Mouse (Mus musculus) brain, adult 2 months (tissue): Measurements from ENCODE around the gene Upf1.
A peak's percentile ranks its signal among the peaks of the same experiment; 100 is the strongest.

ENCODE experiments used
- DNase-seq: peaks from one replicate; pipeline ENCODE4 v3.0.0; 2011; ENCODE audit warnings: low read depth, low spot score

The Upf1 gene

GRCm38 (mm10) chr8:70353194-70353817, at the start of gene Upf1:
TSS of gene Upf1 (minus strand) at chr8:70353278.
- peak; percentile 99 for DNase-seq

GRCm38 (mm10) chr8:70397611-70398563, 44.8 kb upstream of the Upf1 start:
- peak; percentile 97 for DNase-seq

- no peak for DNase-seq
These were observed 43.1 kb upstream of the Upf1 start for GRCm38 (mm10) chr8:70396184-70396583.

- DNase-seq = peak; percentile 97
These were observed 42.6 kb upstream of the Upf1 start for GRCm38 (mm10) chr8:70395649-70396048.

- DNase-seq = no peak
These were observed 41.4 kb upstream of the Upf1 start for GRCm38 (mm10) chr8:70394269-70394998.

GRCm38 (mm10) chr8:70393087-70393486, 40.0 kb upstream of the Upf1 start:
- DNase-seq = no peak

GRCm38 (mm10) chr8:70389678-70390077, 36.6 kb upstream of the Upf1 start:
- DNase-seq = peak; percentile 76

- DNase-seq = peak; percentile 84
These were observed 30.2 kb upstream of the Upf1 start for GRCm38 (mm10) chr8:70383287-70383686.

GRCm38 (mm10) chr8:70380069-70380468, 27.0 kb upstream of the Upf1 start:
- DNase-seq = peak; percentile 83

- DNase-seq = no peak
These were observed 24.0 kb upstream of the Upf1 start for GRCm38 (mm10) chr8:70377049-70377448.

GRCm38 (mm10) chr8:70376275-70376741, 23.2 kb upstream of the Upf1 start:
- no peak for DNase-seq

GRCm38 (mm10) chr8:70375212-70375859, 22.3 kb upstream of the Upf1 start:
- no peak for DNase-seq

- DNase-seq = peak; percentile 84
These were observed 21.3 kb upstream of the Upf1 start for GRCm38 (mm10) chr8:70374318-70374927.

- DNase-seq = no peak
These were observed 20.6 kb upstream of the Upf1 start, which contains the start of gene Comp for GRCm38 (mm10) chr8:70373397-70374317. TSS of gene Comp (plus strand) at chr8:70373558.

- DNase-seq = no peak
These were observed 18.9 kb upstream of the Upf1 start for GRCm38 (mm10) chr8:70371951-70372350.

- no peak for DNase-seq
These were observed 17.4 kb upstream of the Upf1 start for GRCm38 (mm10) chr8:70370476-70370875.

- no peak for DNase-seq
These were observed 13.5 kb upstream of the Upf1 start for GRCm38 (mm10) chr8:70366588-70366987.

GRCm38 (mm10) chr8:70364066-70364465, 11.0 kb upstream of the Upf1 start:
- no peak for DNase-seq

GRCm38 (mm10) chr8:70361484-70362032, 8.5 kb upstream of the Upf1 start:
- no peak for DNase-seq

GRCm38 (mm10) chr8:70360769-70361168, 7.7 kb upstream of the Upf1 start:
- DNase-seq = no peak
